Mouse (Mus musculus): ENCODE measurements around the gene Zfp14.

- no peak for TF ChIP-seq POLR2A (IDR thresholded peaks at IDR 0.05; ENCODE audit: extremely low read depth, insufficient read depth, low read length)
- no peak for TF ChIP-seq CTCF (IDR thresholded peaks at IDR 0.05; ENCODE audit: extremely low read depth, insufficient read depth, low read length)
Observed at GRCm38 (mm10) chr7:30086524-30086923, 35.3 kb upstream of the Zfp14 start.
